Mouse (Mus musculus): ENCODE results near the gene Ghr. TPM values are rescaled to one million over a fixed set of nuclear protein-coding genes. Genes with fewer than 3 reads are reported as not detected.

Gene Ghr
- polyA plus RNA-seq, 2 experiments from 2014 or later, result 0.10 to 0.78 TPM

DNA sequence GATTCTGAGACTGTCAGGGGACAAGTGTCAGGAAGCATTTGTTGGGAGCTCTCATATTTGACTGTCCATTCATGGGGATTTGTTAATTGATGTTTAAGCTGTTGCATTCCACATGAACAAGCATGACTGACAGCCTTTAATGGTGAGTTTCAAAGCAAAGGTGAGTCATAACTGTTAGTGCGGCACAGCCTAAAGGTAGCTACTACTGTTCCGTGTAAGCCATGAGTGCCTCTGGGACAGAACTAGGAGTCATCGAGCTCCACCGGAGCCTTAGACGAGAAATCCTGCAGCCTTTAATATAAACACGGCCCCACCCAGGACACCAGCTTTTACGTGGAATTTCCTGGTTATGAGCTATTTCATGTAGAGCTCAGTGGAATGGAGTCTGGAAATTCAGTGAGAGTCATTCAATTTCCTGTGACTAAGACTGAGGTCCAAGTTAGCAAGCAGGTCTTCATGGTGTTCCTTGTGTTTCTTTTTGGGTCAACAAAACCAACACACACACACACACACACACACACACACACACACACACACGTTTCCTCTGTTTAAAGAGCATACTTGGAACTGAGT is 138.8 kb downstream of the Ghr start:
- no peak for ATAC-seq

DNA sequence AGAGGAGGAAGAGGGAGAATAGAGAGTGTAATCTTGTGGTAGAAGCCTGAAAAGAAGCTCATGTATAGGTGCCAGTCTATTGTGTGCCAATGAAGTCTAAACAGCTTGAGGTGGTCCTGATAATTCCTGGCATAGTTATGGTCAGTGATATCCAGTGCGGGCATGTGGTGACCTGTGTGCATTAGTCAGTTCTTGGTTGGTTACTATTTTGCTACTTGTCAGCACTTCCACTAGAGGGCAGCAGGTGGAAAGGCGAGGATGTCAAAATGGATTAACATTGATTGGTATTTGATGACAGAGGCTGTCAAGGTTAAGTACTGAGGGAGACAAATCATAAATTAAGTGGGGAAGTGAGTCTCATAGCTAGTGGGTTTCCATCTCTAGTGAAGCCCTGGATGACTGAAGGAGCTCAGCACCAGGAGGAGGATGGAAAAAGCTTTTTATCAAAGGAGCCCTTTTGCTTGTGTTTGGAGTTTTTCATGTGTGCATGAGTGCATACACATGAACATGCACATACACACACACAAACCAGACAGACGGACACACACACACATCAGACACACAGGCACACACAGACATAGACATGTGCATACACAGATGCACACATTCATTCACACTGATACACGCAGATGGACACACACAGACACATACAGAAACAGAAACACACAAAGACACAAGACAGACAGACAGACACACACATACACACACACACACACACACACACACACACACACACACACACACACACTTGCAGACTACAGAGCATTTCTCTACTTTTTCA is 141.6 kb downstream of the Ghr start:
- no peak for ATAC-seq

DNA sequence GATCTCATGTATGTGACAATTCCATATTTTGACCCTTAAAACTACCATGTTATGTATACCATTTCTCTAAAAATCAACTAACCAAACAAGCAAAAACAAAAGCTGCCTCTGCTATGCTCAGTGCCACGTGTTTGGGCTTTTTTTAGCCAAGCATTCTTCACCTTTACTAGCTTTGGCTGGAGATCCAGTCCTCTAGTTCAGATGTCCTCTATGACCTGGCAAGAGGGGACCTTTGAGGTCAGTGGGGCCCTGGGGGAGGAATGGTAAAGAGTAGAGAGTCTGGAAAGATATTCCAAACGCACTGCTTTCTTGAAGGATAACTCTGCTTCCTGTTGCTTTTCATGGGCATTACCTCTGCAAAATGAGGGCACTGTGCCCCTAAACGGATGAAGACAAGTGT is 145.9 kb downstream of the Ghr start:
- no peak for ATAC-seq

DNA sequence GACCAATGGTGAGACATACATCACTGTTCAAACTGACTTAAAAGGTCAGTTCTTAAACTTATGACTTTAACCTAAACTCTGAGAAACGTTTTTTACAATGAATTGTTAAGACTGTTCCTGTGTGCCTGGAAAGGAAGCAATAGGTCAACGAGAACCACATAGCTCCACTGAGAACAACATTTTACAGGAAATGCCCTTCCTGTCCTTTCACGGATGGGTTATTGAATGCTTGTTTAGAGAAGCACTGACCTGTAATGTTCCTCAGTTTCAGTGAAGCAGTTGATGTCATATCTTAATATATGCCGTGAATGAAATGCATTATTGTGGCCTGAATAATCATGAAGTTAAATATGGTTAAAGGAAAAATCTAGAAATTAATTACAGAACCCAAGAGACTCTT is 147.7 kb downstream of the Ghr start:
- no peak for ATAC-seq

DNA sequence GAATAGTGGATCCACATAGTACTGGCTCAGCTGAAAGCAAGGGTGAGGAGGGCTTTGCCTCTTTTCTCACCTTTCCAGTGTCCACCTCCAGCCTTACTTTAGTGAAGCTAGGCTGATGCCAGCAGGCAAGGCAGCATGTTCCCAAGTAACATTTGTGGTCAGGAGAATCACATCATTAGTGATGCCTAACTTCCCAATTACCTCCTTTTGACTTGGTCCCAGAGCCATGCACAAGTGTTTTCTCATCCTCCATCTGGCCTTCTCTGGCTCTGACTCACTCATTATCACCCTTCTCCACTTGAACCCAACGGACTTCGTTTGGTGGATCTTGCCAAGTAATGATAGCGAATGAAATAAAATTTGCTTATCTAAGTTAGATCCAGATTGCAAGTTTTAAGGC is 148.8 kb downstream of the Ghr start:
- no peak for ATAC-seq

DNA sequence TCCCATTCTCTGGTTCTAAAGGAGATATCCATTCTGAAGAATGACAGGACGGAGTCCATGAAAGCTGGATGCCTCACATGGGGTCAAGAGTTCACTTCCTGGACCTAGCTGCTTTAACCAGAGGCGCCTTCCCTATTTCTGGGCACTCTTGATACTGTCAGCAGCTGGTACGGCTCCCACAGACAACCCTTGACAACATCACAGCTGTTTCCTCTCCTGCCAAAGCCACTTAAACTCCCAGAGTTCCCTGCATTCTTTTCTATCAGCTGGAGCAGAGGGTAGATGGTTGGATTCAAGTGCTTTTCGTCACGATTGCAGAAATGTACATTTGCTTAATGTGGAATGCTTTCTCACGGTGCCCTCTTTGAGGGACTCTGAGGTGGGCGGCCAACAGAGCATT is 150.0 kb downstream of the Ghr start:
- ATAC-seq, result no peak

DNA sequence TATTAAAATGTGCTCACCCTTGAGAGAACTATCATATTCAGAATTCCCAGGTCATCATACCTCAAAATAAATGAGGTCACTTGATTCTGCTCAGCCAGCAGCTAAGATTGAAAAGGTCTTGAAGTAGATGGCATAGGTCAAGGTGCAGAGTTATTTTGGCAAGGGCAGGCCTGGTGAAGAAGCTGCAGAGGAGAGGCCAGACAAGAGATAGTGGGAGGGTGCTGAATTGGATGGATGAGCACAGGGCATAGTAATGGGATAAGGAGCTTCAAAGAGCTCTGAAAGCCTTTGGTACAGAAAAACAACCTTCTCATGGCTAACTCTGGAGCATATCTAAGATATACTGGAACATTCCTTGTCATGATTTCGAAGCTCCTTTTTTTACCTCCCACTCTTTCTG is 150.5 kb downstream of the Ghr start:
- ATAC-seq, result no peak

DNA sequence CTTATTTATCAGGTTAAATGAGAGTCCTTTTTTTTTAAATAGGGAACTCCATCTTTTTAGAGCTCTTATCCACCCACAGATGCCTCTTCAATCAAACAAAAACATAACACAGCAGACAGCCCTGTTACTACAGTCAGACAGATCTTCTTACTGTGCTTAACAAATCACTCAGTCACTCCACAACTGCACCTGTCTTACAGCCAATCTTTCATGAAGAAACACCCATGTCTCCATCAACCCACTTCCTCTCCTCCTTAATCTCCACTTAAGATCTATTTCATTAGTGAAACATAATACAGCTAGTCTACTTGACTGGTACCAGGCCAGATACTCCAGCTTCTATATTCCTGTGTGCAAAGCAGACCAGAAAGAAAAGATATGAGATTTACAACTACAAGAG is 153.9 kb downstream of the Ghr start:
- ATAC-seq, result no peak

DNA sequence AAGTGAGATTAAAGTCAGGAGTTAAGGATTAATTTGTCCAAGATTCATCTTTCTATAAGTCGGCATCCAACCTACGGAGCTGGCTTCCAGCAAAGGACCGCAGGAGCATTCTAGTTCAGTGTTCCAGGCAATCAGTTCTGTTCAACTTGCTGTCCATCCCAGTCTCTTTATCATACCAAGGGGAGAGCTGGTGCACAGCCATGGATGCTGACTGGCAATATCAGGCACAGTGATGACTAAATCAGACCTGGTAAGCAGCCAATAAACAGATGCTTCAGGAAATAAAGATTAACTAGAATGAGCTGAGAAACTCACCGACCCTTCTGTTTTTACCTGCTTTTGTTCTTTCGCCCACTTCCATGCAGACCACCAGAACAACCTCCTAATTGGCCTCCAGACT is 154.3 kb downstream of the Ghr start:
- no peak for ATAC-seq

DNA sequence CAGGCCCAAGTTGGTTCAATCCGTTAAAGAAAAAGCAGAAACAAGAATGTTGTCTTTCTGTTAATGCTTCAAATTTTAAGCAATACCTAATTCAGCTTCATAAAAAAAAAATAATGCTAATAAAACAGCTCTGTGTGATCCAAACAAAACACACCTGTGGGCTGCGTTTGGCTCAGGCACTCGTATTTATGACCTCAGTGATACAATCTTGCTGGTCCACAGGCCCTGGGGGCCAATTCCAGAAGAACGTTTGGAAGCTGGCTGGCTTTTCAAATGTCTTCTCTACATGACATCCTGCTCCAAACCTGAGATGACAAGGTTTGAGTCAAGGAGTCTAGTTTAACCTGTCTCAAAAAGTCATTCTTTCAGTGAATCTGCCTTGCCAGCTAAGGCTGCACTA is 156.9 kb downstream of the Ghr start:
- no peak for ATAC-seq

DNA sequence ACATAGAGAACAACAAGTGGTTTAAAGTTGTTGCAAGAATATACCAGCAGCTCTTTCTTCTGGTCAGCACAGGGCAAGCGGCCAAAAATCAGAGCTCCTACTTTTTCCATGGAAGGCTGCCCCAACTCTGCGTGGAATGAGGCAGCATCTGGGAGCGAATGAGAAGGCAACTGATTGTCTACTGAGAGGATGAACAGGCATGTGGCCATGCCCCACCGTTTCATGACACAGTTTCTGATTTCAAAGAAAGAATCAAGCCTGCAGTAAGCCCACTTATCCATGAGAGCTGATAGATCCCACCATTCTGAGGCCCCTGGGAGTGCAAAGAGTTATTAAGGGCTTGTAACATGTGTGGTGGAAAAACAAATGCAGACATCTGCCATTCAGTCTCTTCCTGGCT is 160.1 kb downstream of the Ghr start:
- ATAC-seq, result no peak

DNA sequence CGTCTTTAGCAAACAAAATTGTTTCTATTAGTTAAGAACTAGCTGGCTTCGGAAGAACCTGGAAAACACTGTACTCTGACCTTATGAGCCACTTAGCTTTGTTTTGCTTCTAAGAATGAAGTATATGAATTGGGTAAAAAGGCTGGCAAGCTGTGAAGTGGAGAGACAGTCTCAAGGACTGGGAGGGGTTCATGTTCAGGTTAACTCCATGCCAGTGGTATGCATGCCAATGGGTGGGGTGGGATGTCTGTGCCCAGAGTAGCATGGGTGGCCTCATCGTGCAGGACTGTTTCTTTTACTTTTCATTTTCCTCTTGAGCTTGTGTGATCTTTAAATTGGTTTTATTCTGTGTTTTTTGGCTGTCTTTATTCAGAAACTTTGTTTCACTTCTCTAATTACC is 165.6 kb downstream of the Ghr start:
- no peak for ATAC-seq

DNA sequence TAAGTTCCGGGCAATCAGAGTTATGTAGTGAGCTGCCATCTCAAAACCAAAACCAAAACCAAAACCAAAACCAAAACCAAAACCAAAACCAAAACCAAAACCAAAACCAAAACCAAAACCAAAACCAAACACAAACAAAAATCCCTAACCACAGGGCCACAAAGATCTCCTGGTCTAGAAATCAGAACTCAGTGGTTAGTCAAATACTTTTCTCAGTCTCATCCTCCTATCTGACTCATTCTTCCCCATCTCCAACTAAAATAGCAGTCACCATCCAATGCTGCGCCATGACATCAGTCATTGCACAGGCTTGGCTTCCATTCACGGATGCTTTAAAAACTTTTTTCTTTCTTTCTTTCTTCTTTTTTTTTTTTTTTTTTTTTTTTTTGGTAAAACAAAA is 170.2 kb downstream of the Ghr start:
- no peak for ATAC-seq

DNA sequence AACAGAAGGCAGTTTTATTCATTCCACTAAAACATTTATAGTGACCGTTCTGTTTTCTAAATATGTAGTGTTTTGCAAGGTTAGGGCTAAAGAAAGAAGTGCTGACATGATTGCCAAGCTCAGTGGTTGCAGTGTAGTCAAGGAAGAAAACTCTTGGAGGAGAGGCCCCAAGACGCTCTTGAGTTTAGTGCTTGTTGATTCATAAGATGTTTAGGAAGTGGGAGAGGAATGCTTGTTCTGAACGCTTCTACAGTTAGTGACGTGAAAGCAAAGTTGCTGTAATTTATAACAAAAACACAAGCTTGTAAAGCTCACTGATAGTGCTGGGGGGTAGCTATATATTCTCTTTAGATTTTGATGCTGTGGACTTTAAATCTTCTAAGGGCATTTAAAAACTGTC is 174.8 kb downstream of the Ghr start:
- ATAC-seq, result no peak

DNA sequence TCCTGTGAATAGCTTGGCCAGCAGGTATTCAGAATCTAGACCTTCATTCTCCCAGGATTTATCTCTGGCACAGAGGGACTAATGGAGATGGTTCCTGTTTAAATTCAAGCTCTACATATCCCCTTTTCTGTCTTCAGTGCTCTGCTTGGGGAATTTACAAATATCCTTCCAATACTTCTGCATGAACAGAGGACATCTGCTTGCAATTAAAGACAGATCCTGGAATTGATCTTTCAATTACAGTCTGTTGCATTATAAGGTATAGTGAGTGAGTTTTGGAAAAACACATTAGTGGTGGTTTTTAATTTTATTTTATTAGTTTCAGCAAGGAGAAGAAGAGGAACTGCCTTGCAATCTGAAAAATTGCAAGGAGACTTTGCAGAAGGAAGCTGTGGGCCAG is 184.1 kb downstream of the Ghr start:
- no peak for ATAC-seq

DNA sequence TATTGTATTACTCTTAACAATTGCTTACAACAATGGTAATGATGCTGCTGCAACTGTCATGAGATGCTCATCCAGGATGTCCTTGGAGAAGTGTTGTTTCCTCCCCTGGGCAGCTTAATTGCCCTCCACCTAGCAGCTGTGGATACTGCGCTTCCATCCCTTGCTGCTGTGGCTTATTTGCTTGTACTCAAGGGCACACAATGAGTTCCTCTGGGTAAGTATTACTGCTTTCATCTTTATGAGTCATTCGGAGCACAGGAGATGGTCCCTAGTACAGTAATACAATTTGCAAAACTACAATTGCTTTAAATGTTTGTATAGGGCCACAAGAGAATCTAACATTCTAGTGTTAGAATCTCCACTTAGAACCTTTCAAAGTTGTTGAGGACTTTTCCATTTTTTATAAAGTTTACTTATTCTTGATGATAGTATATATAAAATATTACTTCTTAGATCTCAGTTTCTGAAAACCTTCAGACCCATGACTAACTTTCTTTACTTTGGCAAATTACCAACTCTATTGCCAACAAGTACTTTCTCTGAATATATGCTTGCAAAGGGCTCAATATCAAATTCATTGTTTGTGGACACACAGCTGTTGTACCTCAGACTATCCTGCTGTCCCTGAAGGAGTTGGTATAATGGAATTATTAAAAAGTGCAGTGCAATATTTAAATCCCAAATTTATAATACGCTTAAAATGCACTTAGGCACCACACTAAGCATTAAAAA is 185.8 kb downstream of the Ghr start:
- no peak for ATAC-seq

DNA sequence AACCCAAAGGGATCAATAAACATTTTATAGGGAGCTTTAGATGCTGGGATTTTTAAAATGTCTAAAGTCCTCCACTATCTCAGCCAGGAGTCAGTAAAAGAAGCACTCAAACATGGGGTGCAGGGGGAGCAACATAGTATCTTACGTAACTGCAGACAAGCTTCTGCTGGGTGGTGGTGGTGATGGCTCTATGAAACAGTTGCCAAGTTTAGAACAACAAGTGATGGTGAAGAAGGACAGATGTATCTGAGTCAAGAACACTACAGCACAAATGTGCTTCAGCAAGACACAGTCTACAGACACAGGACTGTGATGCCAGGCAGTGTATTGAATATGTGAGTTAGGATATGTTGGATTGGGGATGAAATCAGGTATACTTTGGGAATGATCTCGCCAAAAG is 187.1 kb downstream of the Ghr start:
- no peak for ATAC-seq

DNA sequence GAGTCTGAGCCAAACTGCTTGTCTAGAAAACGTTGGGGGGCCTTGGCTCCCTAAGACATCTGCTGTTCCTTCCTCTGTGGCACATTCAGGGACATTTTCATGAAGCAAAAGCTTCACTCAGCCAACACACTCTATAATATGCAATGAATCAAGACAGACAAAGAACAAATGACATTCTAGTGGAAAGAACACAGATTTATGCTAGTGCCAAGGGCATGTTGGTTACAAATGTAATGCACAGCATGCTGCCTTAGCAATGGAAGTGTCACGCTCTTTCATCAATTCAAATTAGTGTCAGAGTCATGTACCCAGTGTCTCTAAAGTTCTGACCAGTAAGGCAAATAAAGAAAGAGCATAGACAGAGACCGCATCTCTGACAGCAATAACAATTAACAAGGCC is 187.6 kb downstream of the Ghr start:
- no peak for ATAC-seq

DNA sequence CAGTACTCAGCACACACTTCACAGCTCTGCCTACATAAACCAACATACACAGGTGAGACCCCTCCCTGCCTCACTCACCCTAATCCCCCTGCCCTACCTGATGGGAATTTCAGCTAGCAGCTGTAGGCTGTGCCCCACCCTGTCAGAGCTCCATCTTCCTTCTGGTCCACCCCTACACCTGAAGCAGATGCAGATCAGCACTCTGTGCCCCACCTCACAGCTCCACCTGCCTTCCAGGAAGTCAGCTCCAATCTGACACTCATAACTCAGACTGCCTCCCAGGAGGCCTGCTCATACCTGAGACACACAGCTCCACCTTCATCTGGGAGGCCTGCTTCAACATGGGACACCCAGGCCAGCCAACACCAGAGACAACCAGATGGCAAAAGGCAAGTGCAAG is 192.6 kb downstream of the Ghr start:
- ATAC-seq, result no peak

DNA sequence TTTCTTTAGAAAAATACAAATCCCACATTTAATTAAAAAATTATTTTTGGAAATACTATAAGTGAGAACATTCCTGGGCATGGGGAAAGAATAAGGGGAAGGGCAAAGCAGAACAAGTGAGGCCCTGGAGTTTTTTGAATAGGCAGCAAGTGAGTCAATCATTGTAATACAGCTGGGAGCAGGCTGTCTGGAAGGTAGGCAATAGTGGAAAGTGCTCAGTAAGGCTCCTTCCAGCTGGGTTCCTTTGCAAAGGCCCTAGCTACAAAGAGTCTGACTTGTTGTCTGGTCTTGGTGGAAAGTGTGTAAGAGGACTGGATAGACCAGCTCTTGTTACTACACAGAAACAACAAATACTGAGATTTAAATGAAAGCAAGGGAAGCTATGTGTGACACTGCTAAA is 194.3 kb downstream of the Ghr start:
- no peak for ATAC-seq

DNA sequence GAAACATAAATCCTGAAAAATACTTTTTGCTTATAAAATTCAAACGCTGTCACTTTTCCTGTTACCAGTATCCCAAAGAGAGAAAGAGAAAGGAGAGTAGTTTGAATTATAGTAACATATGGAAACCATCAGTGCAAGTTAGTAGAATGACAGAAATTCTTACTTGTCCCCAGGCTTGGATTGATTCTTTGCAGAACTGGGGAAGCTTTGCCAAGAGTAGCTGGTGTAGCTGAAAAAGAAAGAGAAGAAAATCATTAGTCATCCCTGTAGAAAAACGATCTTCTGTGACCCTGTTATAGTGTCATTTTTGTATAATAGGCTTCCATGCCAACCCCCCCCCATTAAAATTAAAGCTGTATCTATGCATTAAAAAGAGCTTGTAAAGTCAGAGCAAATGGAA is 194.8 kb downstream of the Ghr start:
- no peak for ATAC-seq

DNA sequence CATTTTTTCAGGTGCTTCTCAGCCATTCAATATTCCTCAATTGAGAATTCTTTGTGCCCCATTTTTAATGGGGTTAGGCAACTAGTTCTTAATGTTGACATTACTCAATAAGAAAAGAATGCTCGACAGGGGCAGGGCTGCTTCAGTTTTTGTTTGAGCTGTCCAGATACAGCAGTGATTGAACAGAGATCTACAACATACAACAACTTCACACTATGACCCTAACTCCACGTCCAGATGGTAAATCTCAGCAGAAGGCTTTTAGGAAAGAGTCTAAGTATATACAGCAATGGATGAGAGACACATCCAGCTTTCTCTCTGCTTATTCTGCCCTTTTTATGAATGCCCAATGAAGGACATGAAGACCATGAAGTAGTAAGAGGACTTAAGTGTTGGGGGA is 199.5 kb downstream of the Ghr start:
- ATAC-seq, result no peak

DNA sequence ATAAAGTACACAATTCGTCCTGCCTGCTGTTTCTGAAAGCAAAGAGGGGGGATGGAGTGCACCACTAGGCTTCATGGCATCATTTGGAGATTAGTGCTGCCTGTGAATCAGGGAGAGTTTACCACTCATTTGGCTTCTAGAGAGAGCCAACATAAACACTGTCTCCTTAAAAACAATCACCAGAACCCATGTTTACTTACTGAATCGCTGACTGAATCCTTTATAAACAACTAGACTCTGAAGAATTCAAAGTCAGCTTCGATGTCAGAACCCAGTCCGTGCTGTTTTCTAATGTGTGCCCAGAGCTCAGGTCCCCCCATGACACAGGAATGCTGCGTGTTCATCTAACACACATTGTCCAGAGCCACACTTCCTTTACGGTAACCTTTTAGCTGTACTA is 201.9 kb downstream of the Ghr start:
- ATAC-seq, result no peak

DNA sequence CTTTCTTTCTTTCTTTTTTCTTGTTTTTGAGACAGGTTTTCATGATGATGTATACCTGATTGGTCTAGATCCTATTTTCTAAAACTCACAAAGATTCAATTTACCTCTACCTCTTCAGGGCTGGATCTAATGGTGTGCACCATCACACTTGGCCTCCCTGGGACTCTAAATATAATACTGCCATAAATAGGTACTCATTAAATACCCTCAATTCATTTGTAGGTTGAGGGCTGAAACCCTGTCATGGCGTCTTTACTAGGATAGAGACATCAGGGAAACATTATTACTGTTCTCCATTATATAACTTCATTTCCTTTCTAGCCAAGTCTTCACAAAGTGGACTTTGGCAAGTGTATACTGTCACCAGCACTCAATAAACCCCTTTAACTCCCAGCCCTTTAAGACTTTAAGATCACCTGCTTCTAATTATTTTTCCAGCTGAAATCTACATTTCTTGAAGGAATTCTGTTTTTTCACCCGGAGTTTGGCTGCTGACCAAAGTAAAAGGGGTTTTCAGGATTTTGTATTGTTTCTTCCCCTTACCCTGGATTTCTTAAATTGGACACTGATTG is 214.9 kb downstream of the Ghr start:
- ATAC-seq, result no peak

Measured in activated CD4-positive, CD25-positive, alpha-beta regulatory T cell, adult 4 months (primary cell).